Mouse (Mus musculus) embryonic facial prominence, embryonic 15.5 days (tissue): Measurements from ENCODE around the gene Rsph6a. TPM values are rescaled to one million over a fixed set of nuclear protein-coding genes. Genes with fewer than 3 reads are reported as not detected.
A peak's percentile ranks its signal among the peaks of the same experiment; 100 is the strongest.

Experiments
- ATAC-seq: fragments of 200-750 bp; cut with Nextera tagmentation; 2 replicates; pipeline ENCODE4 v1.8.0; 2017; ENCODE audit warnings: low read depth, moderate TSS enrichment; ENCODE audit not compliant: insufficient number of reproducible peaks, low FRiP score, low TSS enrichment
- H3K27ac ChIP-seq: fragments of 300-500 bp; sonication (generic); replicated peaks from 2 replicates; pipeline ENCODE4 v1.5.1; 2015; ENCODE audit warnings: mild to moderate bottlenecking, inconsistent platforms
- H3K27me3 ChIP-seq: fragments of 300-500 bp; sonication (generic); 2 replicates; pipeline ENCODE4 v1.6.1; 2015; ENCODE audit warnings: inconsistent platforms
- H3K36me3 ChIP-seq: fragments of 300-500 bp; sonication (generic); 2 replicates; pipeline ENCODE4 v1.6.1; 2015; ENCODE audit warnings: mild to moderate bottlenecking, inconsistent platforms
- H3K4me1 ChIP-seq: fragments of 300-500 bp; sonication (generic); 2 replicates; pipeline ENCODE4 v1.6.1; 2015; ENCODE audit warnings: inconsistent platforms
- H3K4me2 ChIP-seq: fragments of 300-500 bp; sonication (generic); replicated peaks from 2 replicates; pipeline ENCODE4 v1.6.1; 2015; ENCODE audit warnings: mild to moderate bottlenecking, inconsistent platforms
- H3K4me3 ChIP-seq: fragments of 300-500 bp; sonication (generic); replicated peaks from 2 replicates; pipeline ENCODE4 v1.5.1; 2015; ENCODE audit warnings: mild to moderate bottlenecking, inconsistent platforms
- H3K9ac ChIP-seq: fragments of 300-500 bp; sonication (generic); 2 replicates; pipeline ENCODE4 v1.6.1; 2015; ENCODE audit warnings: inconsistent platforms
- H3K9me3 ChIP-seq: fragments of 300-500 bp; sonication (generic); replicated peaks from 2 replicates; pipeline ENCODE4 v1.6.1; 2016; ENCODE audit warnings: inconsistent platforms
- WGBS: fragments of 180-500 bp; shearing (Covaris S2); methylation state at CpG from one replicate; pipeline ENCODE4 v1.1.7; 2015; 5-methylcytosine and 5-hydroxymethylcytosine counted together
- polyA plus RNA-seq: library from polyadenylated mRNA; unstranded; fragments of >200 nt; fragmentation: Nextera tagmentation; extraction: Ambion mirVana; gene quantifications from 2 replicates; pipeline ENCODE4 v1.2.1, GENCODE M21; 2015

Gene Rsph6a
- polyA plus RNA-seq, 1 experiment from 2014 or later: not detected

- Histone ChIP-seq H3K4me1 (peaks cover 20% of the 10 kb centered on the region), H3K4me2 (no peak overlapping the region), H3K4me3 (no peak overlapping the region), H3K36me3 (no peaks in the 10 kb centered on the region), H3K9ac (no peak overlapping the region), H3K9me3 (no peaks in the 10 kb centered on the region), H3K27me3 (peaks cover 41% of the 10 kb centered on the region), H3K27ac (no peak overlapping the region)
- no peak for ATAC-seq
- WGBS: 10% methylated on average over 8 of the region's 8 CpGs
Measured at GRCm38 (mm10) chr7:19021048-19021447, 33.4 kb upstream of the Rsph6a start.

GRCm38 (mm10) chr7:19022189-19022958 is 32.1 kb upstream of the Rsph6a start:
- peaks cover 21% of the 10 kb centered on the region for H3K4me1 ChIP-seq
- H3K4me3 ChIP-seq: peak overlapping the region; percentile 92; the same call in 1 of the 2 replicates
- peaks cover 41% of the 10 kb centered on the region for H3K27me3 ChIP-seq
- no peak for ATAC-seq
- H3K36me3 ChIP-seq: no peaks in the 10 kb centered on the region
- 52% methylated on average over 18 of the region's 18 CpGs for WGBS
- no peak overlapping the region for H3K27ac ChIP-seq
- no peak overlapping the region for H3K9ac ChIP-seq
- no peak overlapping the region for H3K4me2 ChIP-seq
- no peaks in the 10 kb centered on the region for H3K9me3 ChIP-seq

GRCm38 (mm10) chr7:19023357-19023814 is 31.1 kb upstream of the Rsph6a start, which contains the start of gene Foxa3:
TSS of gene Foxa3 (minus strand) at chr7:19023538.
- no peak for ATAC-seq
- Histone ChIP-seq H3K36me3 (no peaks in the 10 kb centered on the region), H3K27ac (peak within 1 kb of the TSS; percentile 71; the same call in 1 of the 2 replicates), H3K9ac (peak within 1 kb of the TSS; percentile 84), H3K27me3 (peaks cover 41% of the 10 kb centered on the region), H3K4me3 (peak within 1 kb of the TSS; percentile 92), H3K9me3 (no peaks in the 10 kb centered on the region), H3K4me2 (peak within 1 kb of the TSS; percentile 76), H3K4me1 (peaks cover 24% of the 10 kb centered on the region)
- 3% methylated on average over 30 of the region's 30 CpGs for WGBS

- ATAC-seq: peak; percentile 95
- Histone ChIP-seq H3K27ac (peak within 1 kb of the TSS; percentile 71), H3K4me2 (peak within 1 kb of the TSS; percentile 76), H3K4me1 (peaks cover 24% of the 10 kb centered on the region), H3K4me3 (peak within 1 kb of the TSS; percentile 92), H3K9me3 (no peaks in the 10 kb centered on the region), H3K27me3 (peaks cover 41% of the 10 kb centered on the region), H3K36me3 (peaks cover 7% of the 10 kb centered on the region), H3K9ac (peak within 1 kb of the TSS; percentile 84)
- under 1% methylated on average over 50 of the region's 50 CpGs for WGBS
Measured at GRCm38 (mm10) chr7:19024096-19024506, 30.4 kb upstream of the Rsph6a start, which contains the start of gene Sympk. TSS of gene Sympk (plus strand) at chr7:19024377.

DNA sequence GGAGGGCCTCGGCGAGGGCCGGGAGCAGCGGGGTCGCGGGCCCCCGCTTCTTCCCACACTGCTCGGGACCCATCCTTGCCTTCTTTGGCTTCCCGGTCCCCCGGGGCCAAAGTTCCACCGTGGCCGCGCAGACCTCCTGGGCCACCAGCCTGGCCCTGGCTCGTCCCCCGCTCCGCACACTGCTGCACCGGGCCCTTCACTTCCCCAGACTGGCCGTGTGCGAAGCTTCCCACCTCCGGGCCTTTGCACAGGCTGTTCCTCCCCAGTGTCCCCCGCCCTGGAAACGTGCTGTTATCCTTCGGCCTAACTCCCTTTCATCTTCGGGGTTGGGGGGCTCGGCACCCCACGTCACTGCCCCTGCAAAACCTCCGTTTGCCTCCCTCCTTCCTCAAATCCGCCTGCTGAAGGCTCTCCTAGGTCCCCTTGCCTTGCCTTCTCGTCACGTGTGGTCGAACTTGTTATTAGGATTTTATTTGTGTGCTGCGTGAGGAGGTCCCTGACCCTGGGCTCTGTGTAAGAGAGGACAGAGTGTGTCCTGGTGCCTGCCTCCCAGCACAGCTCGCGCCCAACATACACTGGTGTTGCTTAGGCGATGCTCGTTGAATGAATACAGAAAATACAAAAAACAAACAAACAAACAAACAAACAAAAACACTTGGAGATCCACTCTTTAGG is 29.8 kb upstream of the Rsph6a start:
- WGBS: under 1% methylated on average over 27 of the region's 36 CpGs
- Histone ChIP-seq H3K4me3 (peak overlapping the region; percentile 92), H3K27ac (peak overlapping the region; percentile 71), H3K27me3 (peaks cover 41% of the 10 kb centered on the region), H3K9ac (peak overlapping the region; percentile 84), H3K9me3 (no peaks in the 10 kb centered on the region), H3K36me3 (peaks cover 13% of the 10 kb centered on the region), H3K4me2 (peak overlapping the region; percentile 76), H3K4me1 (peaks cover 24% of the 10 kb centered on the region)
- ATAC-seq: peak; percentile 13

GRCm38 (mm10) chr7:19028067-19028466 is 26.4 kb upstream of the Rsph6a start:
- H3K4me2 ChIP-seq: no peak overlapping the region
- peaks cover 45% of the 10 kb centered on the region for H3K36me3 ChIP-seq
- H3K4me1 ChIP-seq: peaks cover 24% of the 10 kb centered on the region
- H3K27ac ChIP-seq: no peak overlapping the region
- peaks cover 8% of the 10 kb centered on the region for H3K27me3 ChIP-seq
- no peaks in the 10 kb centered on the region for H3K9me3 ChIP-seq
- no peak overlapping the region for H3K4me3 ChIP-seq
- no peak overlapping the region for H3K9ac ChIP-seq
- no peak for ATAC-seq

GRCm38 (mm10) chr7:19029084-19029653 is 25.3 kb upstream of the Rsph6a start:
- WGBS: 60% methylated on average over 6 of the region's 6 CpGs
- no peaks in the 10 kb centered on the region for H3K27me3 ChIP-seq
- no peak overlapping the region for H3K27ac ChIP-seq
- H3K4me1 ChIP-seq: peaks cover 16% of the 10 kb centered on the region
- no peak overlapping the region for H3K4me3 ChIP-seq
- H3K9me3 ChIP-seq: no peaks in the 10 kb centered on the region
- no peak overlapping the region for H3K9ac ChIP-seq
- ATAC-seq: 0 out of 2 replicates have a peak, but pooled peaks have one; percentile 21
- H3K4me2 ChIP-seq: no peak overlapping the region
- peaks cover 53% of the 10 kb centered on the region for H3K36me3 ChIP-seq

DNA sequence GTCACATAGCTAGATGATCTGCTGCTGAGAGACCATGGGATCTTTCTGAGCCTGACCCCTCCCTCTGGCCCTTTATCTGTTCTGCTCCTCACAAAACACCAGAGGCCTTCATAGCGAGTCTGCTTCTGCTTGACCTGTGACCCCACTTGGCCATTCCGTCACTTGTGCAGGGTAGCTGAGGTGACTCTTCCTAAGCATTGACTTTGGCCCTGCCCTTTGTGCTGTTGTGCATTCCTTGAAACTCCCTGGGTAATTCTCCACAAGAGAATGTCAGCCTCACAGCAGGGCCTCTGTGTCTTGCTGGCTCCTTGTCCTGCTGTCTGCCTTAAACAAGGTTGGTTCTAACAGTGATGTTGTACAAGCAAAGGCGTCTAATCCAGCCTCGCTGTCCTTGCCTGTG is 22.8 kb upstream of the Rsph6a start:
- H3K4me3 ChIP-seq: no peak overlapping the region
- ATAC-seq: no peak
- no peak overlapping the region for H3K9ac ChIP-seq
- 77% methylated on average over 4 of the region's 4 CpGs for WGBS
- no peak overlapping the region for H3K4me2 ChIP-seq
- H3K36me3 ChIP-seq: peaks cover 78% of the 10 kb centered on the region
- no peak overlapping the region for H3K27ac ChIP-seq
- no peaks in the 10 kb centered on the region for H3K9me3 ChIP-seq
- no peaks in the 10 kb centered on the region for H3K27me3 ChIP-seq
- H3K4me1 ChIP-seq: 0 out of 2 replicates have a peak, but pooled peaks cover 2% of the 10 kb centered on the region

DNA sequence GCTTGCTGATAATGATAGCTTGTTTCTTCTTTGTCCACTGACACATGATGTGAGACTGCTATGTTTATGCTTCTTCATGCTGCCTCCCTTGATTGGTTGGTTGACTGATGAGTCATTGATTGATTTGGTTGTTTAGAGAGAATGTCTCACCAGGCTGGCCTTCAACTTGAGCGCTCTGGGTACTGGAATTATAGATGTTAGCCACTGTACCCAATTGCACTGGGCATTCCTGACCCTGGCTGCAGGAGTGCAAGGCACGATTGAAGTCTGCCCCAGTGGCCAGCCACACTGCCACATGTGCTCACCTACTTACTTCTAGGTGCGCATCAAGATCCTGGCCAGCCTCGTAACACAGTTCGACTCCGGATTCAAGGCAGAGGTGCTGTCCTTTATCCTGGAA is 9.9 kb upstream of the Rsph6a start:
- no peaks in the 10 kb centered on the region for H3K27me3 ChIP-seq
- no peak overlapping the region for H3K4me3 ChIP-seq
- H3K4me2 ChIP-seq: no peak overlapping the region
- H3K4me1 ChIP-seq: no peaks in the 10 kb centered on the region
- no peak overlapping the region for H3K9ac ChIP-seq
- peaks cover 99% of the 10 kb centered on the region for H3K36me3 ChIP-seq
- ATAC-seq: no peak
- H3K9me3 ChIP-seq: no peaks in the 10 kb centered on the region
- no peak overlapping the region for H3K27ac ChIP-seq
- 98% methylated on average over 6 of the region's 6 CpGs for WGBS

GRCm38 (mm10) chr7:19046286-19047069 is 8.0 kb upstream of the Rsph6a start:
- Histone ChIP-seq H3K9ac (no peak overlapping the region), H3K27me3 (no peaks in the 10 kb centered on the region), H3K4me2 (no peak overlapping the region), H3K27ac (no peak overlapping the region), H3K9me3 (no peaks in the 10 kb centered on the region), H3K4me1 (no peaks in the 10 kb centered on the region), H3K36me3 (peaks cover 99% of the 10 kb centered on the region), H3K4me3 (no peak overlapping the region)
- 91% methylated on average over 11 of the region's 11 CpGs for WGBS
- no peak for ATAC-seq
